Mouse (Mus musculus) left cerebral cortex, postnatal 10 days (tissue): ENCODE data around the gene Eya2. TPM values are rescaled to one million over a fixed set of nuclear protein-coding genes. Genes with fewer than 3 reads are reported as not detected.

Experiments used
- DNase-seq, 2 experiments: peaks; one replicate each; pipeline ENCODE4 v3.0.0; 2021 to 2022; ENCODE audit warnings: low spot score in 2 of 2, mixed read lengths in 1 of 2; ENCODE audit errors: extremely low spot score in 1 of 2
- intact Hi-C: fragments of 180-260 bp; cut with DNase I; formaldehyde crosslinking; loops from one replicate; pipeline ENCODE4 v1.15.1; 2025
- total RNA-seq, 2 experiments: library from RNA; stranded (reverse); gene quantifications; 2 replicates each; pipeline ENCODE4 v1.2.3; 2021

The Eya2 gene
- total RNA-seq, 2 experiments from 2014 or later: 5.4 to 6.8 TPM

GRCm38 (mm10) chr2:165583518-165583917, 11.3 kb upstream of the Eya2 start:
- intact Hi-C loops: no loop called here
- no peak for DNase-seq

DNA sequence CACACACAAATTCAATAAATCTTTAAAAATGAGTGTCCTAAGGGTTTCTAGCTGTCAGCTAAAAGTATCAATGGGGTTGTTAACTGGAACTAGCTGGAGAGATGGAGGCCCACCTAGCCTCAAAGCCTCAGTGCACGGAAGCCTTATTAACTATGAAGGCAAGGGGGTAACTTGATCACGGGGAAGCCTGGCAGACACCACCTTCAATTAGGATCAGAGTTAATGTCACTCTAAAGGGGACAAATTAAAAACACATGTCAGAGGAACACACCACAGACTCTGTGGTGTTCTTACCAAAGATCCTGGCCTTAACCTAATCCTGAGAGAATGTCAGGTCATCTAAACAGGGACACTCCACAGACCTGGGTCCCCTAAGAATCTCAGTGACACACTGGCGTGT, 10.3 kb upstream of the Eya2 start:
- no peak for DNase-seq
- intact Hi-C loops: no loop called here

DNA sequence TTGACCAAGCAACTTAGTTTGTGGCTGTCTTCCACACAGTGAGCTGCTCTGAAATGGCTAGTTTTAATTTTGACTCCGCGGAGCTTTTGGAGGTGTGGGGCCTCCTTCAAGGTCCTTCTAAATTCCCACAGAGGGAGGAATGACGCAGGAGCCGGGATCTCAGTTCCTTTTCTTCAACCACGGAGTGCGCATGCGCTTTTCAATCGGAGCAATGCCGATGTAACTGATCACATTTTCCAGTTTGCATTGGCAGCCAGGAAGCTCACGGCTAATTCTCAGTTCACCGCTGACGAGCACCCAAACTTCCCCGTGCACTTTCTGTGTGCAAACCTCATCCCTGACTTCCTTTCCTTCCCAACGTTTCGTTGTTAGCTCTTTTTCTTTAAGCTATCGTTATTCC, 4.1 kb upstream of the Eya2 start:
- intact Hi-C loops: no loop called here
- no peak for DNase-seq

DNA sequence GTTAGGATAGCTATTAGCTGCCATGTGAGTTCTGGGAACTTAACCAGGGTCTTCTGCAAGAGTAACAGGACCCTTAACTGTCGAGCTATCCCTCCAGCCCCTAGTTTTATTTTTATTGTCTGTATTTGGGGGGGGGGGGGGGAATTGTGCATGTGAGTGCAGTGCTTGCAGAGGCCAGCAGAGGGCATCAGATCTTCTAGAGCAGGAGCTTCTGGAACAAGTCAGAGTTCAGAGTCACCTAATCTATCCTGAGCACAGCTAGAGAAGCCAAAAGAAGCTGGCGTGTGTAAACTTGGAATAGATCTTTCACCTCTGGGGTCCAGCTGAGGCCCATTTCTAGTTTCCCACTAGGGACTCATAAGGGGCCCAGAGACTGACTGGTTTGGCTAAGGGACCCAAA, 1.1 kb upstream of the Eya2 start:
- DNase-seq: no peak
- intact Hi-C loops: no loop called here

DNA sequence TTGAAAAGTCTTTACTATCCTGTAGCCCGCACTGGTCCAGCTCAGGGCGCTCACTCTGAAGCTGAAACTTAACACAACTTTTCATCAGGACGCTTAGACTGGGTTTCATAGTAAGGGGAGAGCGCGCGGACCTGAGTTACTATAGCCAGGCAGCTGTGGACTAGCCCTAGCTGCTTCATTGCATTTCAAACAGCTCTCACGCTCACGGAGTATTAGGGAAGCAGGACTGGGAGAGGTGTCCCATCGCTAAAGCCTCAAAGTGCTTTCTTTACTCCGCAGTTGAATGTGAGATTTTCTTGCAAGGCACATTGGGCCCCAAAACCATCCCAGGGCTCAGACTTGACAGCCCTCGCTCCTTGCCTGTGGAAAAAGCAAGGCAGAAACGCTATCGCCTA, 841 bp downstream of the Eya2 start:
- intact Hi-C loops: no loop called here
- DNase-seq: no peak

DNA sequence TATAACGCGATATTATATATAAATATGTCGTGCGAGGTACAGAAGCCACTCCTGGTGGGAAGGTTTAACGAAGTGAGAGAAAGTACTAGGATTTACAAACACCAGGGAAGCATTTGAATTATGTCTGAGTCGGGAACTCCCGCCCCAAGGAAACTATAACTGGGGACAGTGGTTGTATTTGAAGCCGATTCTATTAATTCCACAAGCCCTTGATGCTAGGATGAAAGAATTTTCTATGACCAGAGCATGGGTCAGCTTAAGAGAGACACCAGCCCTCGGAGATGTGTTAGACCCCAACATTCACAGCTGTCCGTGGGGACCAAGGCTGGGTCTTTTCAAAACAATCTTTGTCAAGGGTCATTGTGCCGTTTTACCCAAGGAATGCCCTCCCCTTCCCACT, 1.3 kb downstream of the Eya2 start:
- no peak for DNase-seq
- intact Hi-C loops: no loop called here

DNA sequence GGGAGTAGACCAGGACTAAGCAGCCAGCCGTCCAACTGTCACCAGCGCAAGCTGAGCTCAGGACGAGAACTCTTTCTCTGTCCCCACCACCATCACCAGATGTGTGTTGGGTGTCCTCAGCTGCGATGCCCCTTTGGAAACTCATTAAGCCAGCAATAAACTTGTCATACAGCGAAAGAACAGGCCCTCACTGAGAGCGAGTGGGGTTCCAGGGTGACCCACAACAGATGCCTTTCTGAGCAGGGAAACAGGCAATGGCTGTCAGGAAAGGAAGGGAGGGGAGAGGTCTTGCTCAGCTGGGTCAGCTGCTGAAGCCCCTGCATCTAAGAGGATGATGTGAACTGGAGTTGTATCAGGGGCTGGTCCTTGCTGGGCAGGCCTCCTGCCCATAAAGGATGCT, 2.7 kb downstream of the Eya2 start:
- intact Hi-C loops: no loop called here
- no peak for DNase-seq

DNA sequence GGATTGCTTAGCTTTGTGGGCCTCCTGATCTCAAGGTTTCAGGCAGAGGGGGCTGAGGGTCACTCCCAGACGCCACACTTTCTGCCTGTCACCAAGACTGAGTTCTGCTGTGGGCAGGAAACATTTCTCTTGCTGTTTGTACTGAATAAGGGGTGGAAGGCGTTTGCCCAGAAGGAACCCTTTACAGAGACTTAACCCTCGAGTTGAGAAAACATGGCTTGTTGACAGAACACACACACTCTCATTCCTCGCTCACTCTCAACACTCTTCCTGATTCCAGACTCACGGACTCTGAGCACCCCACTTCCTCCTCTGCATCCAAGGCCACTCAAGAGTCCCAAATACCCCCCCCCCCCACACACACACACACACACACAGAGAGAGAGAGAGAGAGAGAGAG, 3.3 kb downstream of the Eya2 start:
- intact Hi-C loops: no loop called here

GRCm38 (mm10) chr2:165599566-165599965, 4.7 kb downstream of the Eya2 start:
- intact Hi-C loops: no loop called here

More for the DNA sequence above, 3.3 kb downstream of the Eya2 start:
- no peak for DNase-seq

DNA sequence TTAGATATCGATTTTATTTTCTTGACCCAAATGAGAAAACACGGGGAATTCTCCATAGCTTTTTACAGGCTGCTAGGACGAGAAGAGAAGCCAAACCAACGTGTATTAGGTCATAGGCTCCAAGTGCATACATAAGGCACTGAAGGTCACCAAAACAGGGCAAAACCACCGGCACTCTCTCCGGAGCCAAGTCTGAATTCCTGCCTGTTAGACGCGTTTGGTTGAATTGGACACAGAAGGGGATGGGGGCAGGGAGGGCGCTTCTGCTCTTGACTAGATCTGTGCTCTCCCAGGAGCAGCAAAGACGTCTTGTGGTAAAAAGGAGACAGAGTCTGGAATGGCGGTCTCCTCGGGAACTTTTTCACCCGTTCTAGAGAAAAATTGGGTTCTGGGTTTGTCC, 6.1 kb downstream of the Eya2 start:
- no peak for DNase-seq
- intact Hi-C loops: no loop called here

More at GRCm38 (mm10) chr2:165599566-165599965, 4.7 kb downstream of the Eya2 start:
- DNase-seq: no peak

- intact Hi-C loops: no loop called here
Observed at GRCm38 (mm10) chr2:165601605-165602004, 6.8 kb downstream of the Eya2 start.

DNA sequence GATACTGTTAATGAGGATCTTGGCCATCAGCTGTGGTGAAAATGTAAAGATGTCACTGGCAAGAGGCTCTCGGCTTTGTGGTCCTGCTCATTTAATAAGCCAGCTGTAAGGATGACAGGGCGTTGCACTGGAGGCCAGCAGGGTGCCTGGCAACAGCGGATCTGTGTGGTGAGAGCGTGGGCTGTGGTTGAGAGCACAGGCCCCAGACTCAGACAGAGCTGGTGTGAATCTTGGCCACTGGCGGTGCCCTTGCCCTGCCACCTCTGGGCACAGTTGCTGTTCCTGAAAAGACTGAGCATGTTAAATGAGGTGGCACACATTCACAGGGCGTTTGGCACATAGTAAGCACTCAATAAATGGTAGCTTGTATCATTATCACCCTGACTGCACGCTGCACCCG, 8.9 kb downstream of the Eya2 start:
- no peak for DNase-seq
- intact Hi-C loops: no loop called here

More at GRCm38 (mm10) chr2:165601605-165602004, 6.8 kb downstream of the Eya2 start:
- DNase-seq: no peak

GRCm38 (mm10) chr2:165611551-165612253, 16.9 kb downstream of the Eya2 start:
- no peak for DNase-seq
- intact Hi-C loops: no loop called here

GRCm38 (mm10) chr2:165613741-165614339, 19.0 kb downstream of the Eya2 start:
- intact Hi-C loops: no loop called here
- peak in 1 of 2 experiments; percentile 57 for DNase-seq

- DNase-seq: no peak
- intact Hi-C loops: no loop called here
Observed at GRCm38 (mm10) chr2:165621488-165621887, 26.7 kb downstream of the Eya2 start.

- no peak for DNase-seq
- intact Hi-C loops: no loop called here
Observed at GRCm38 (mm10) chr2:165622596-165622995, 27.8 kb downstream of the Eya2 start.

DNA sequence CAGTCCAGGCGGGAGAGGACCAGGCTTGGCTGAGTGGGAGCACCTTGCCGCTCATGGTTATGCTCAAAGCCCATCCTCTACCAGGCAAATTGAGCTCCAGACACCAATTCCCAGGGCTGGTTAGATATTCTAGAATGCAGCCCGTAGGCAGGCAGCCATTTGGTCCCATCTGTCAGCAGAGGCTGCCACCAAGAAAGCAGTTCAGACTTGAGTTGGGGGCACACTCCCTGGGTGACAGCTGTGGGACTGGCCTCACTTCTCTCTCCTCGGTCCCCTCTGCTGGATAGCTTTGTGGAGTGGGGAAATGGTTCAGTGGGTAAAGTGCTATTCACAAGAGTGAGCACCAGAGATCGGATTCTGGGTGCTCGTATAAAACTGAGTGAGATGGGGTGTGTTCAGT, 32.0 kb downstream of the Eya2 start:
- DNase-seq: no peak
- intact Hi-C loops: no loop called here

GRCm38 (mm10) chr2:165627974-165628373, 33.1 kb downstream of the Eya2 start:
- intact Hi-C loops: no loop called here
- DNase-seq: no peak

DNA sequence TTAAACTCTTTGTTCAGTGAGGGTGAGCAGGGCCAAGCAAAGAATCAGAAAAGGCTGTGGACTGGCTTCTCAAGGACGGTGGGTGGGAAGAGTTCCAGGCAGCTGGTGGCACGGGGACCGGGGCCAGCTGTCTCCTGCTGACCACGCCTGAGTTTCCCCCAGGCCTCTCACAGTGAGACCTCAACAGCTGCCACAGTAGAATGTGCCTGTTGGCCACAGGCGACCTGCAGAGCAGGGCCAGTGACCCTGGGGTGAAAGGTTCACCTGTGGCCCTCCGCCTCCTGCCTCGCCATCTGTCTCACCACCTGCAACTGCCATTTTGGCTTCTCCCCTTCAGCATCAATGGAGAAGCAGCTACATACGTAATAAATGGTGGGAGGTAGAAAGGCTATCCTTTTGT, 35.1 kb downstream of the Eya2 start:
- DNase-seq: no peak
- intact Hi-C loops: no loop called here

- intact Hi-C loops: no loop called here
- no peak for DNase-seq
Observed at GRCm38 (mm10) chr2:165633011-165633785, 38.4 kb downstream of the Eya2 start.
